Mouse (Mus musculus): ENCODE results near the gene Vti1a. TPM values are rescaled to one million over a fixed set of nuclear protein-coding genes. Genes with fewer than 3 reads are reported as not detected.

Vti1a gene
- polyA plus RNA-seq, 1 experiment from 2014 or later: 27.8 TPM

- Histone ChIP-seq H3K9ac (no peak overlapping the region), H3K4me1 (no peaks in the 10 kb centered on the region; the same call in 1 of the 2 replicates), H3K36me3 (no peaks in the 10 kb centered on the region), H3K9me3 (no peaks in the 10 kb centered on the region), H3K4me2 (no peak overlapping the region), H3K4me3 (no peak overlapping the region), H3K27me3 (no peaks in the 10 kb centered on the region), H3K27ac (no peak overlapping the region)
- WGBS: 85% methylated on average over 18 of the region's 18 CpGs
- ATAC-seq (ENCODE audit: borderline replicate concordance, extremely low read depth, low FRiP score, low TSS enrichment): no peak
Measured at GRCm38 (mm10) chr19:55422311-55423064, 106.4 kb downstream of the Vti1a start.

GRCm38 (mm10) chr19:55423065-55423716 is 107.1 kb downstream of the Vti1a start:
- Histone ChIP-seq H3K9me3 (no peaks in the 10 kb centered on the region), H3K4me1 (no peaks in the 10 kb centered on the region; the same call in 1 of the 2 replicates), H3K36me3 (no peaks in the 10 kb centered on the region), H3K4me2 (no peak overlapping the region), H3K9ac (no peak overlapping the region), H3K27ac (no peak overlapping the region), H3K27me3 (no peaks in the 10 kb centered on the region), H3K4me3 (no peak overlapping the region)
- 92% methylated on average over 11 of the region's 11 CpGs for WGBS
- no peak for ATAC-seq (ENCODE audit: borderline replicate concordance, extremely low read depth, low FRiP score, low TSS enrichment)

- no peaks in the 10 kb centered on the region; the same call in 1 of the 2 replicates for H3K4me1 ChIP-seq
- ATAC-seq (ENCODE audit: borderline replicate concordance, extremely low read depth, low FRiP score, low TSS enrichment): 0 out of 2 replicates have a peak, but pooled peaks have one; percentile 23
- H3K36me3 ChIP-seq: no peaks in the 10 kb centered on the region
- H3K27me3 ChIP-seq: no peaks in the 10 kb centered on the region
- H3K4me3 ChIP-seq: no peak overlapping the region
- no peak overlapping the region for H3K27ac ChIP-seq
- WGBS: 46% methylated on average over 8 of the region's 8 CpGs
- no peaks in the 10 kb centered on the region for H3K9me3 ChIP-seq
- no peak overlapping the region for H3K4me2 ChIP-seq
- H3K9ac ChIP-seq: no peak overlapping the region
Measured at GRCm38 (mm10) chr19:55423952-55424351, 107.9 kb downstream of the Vti1a start.

- ATAC-seq (ENCODE audit: borderline replicate concordance, extremely low read depth, low FRiP score, low TSS enrichment): no peak
- Histone ChIP-seq H3K4me3 (no peak overlapping the region), H3K9me3 (no peaks in the 10 kb centered on the region), H3K4me1 (no peaks in the 10 kb centered on the region; the same call in 1 of the 2 replicates), H3K36me3 (no peaks in the 10 kb centered on the region), H3K27me3 (no peaks in the 10 kb centered on the region), H3K4me2 (no peak overlapping the region), H3K27ac (no peak overlapping the region), H3K9ac (no peak overlapping the region)
- WGBS: 80% methylated on average over 6 of the region's 6 CpGs
Measured at GRCm38 (mm10) chr19:55424507-55424906, 108.4 kb downstream of the Vti1a start.

- H3K27me3 ChIP-seq: no peaks in the 10 kb centered on the region
- H3K9me3 ChIP-seq: no peaks in the 10 kb centered on the region
- no peak for ATAC-seq (ENCODE audit: borderline replicate concordance, extremely low read depth, low FRiP score, low TSS enrichment)
- H3K4me3 ChIP-seq: no peak overlapping the region
- no peak overlapping the region for H3K27ac ChIP-seq
- 72% methylated on average over 3 of the region's 3 CpGs for WGBS
- H3K4me2 ChIP-seq: no peak overlapping the region
- H3K4me1 ChIP-seq: no peaks in the 10 kb centered on the region
- no peaks in the 10 kb centered on the region for H3K36me3 ChIP-seq
- H3K9ac ChIP-seq: no peak overlapping the region
Measured at GRCm38 (mm10) chr19:55440306-55440705, 124.2 kb downstream of the Vti1a start.

- Histone ChIP-seq H3K4me1 (no peaks in the 10 kb centered on the region), H3K36me3 (no peaks in the 10 kb centered on the region), H3K27me3 (no peaks in the 10 kb centered on the region), H3K4me2 (no peak overlapping the region), H3K27ac (no peak overlapping the region), H3K9me3 (no peaks in the 10 kb centered on the region), H3K4me3 (no peak overlapping the region), H3K9ac (no peak overlapping the region)
- no peak for ATAC-seq (ENCODE audit: borderline replicate concordance, extremely low read depth, low FRiP score, low TSS enrichment)
- 82% methylated on average over 8 of the region's 8 CpGs for WGBS
Measured at GRCm38 (mm10) chr19:55443618-55444017, 127.5 kb downstream of the Vti1a start.

GRCm38 (mm10) chr19:55449084-55449483 is 133.0 kb downstream of the Vti1a start:
- H3K9ac ChIP-seq: no peak overlapping the region
- 59% methylated on average over 13 of the region's 13 CpGs for WGBS
- H3K4me1 ChIP-seq: no peaks in the 10 kb centered on the region
- H3K27ac ChIP-seq: no peak overlapping the region
- H3K4me3 ChIP-seq: no peak overlapping the region
- no peaks in the 10 kb centered on the region for H3K9me3 ChIP-seq
- no peaks in the 10 kb centered on the region for H3K36me3 ChIP-seq
- H3K27me3 ChIP-seq: no peaks in the 10 kb centered on the region
- no peak for ATAC-seq (ENCODE audit: borderline replicate concordance, extremely low read depth, low FRiP score, low TSS enrichment)
- H3K4me2 ChIP-seq: no peak overlapping the region

- WGBS: 57% methylated on average over 6 of the region's 6 CpGs
- Histone ChIP-seq H3K27ac (no peak overlapping the region), H3K27me3 (no peaks in the 10 kb centered on the region), H3K4me3 (no peak overlapping the region), H3K9ac (no peak overlapping the region), H3K9me3 (no peaks in the 10 kb centered on the region), H3K4me1 (no peaks in the 10 kb centered on the region), H3K4me2 (no peak overlapping the region), H3K36me3 (no peaks in the 10 kb centered on the region)
- no peak for ATAC-seq (ENCODE audit: borderline replicate concordance, extremely low read depth, low FRiP score, low TSS enrichment)
Measured at GRCm38 (mm10) chr19:55449506-55449905, 133.4 kb downstream of the Vti1a start.

- 40% methylated on average over 21 of the region's 21 CpGs for WGBS
Measured at GRCm38 (mm10) chr19:55456325-55457091, 140.4 kb downstream of the Vti1a start.

GRCm38 (mm10) chr19:55461963-55462362 is 145.9 kb downstream of the Vti1a start:
- Histone ChIP-seq H3K27ac (no peak overlapping the region), H3K9ac (no peak overlapping the region), H3K4me3 (no peak overlapping the region), H3K9me3 (no peaks in the 10 kb centered on the region), H3K4me1 (no peaks in the 10 kb centered on the region), H3K27me3 (no peaks in the 10 kb centered on the region), H3K36me3 (no peaks in the 10 kb centered on the region), H3K4me2 (no peak overlapping the region)
- 88% methylated on average over 12 of the region's 12 CpGs for WGBS
- no peak for ATAC-seq (ENCODE audit: borderline replicate concordance, extremely low read depth, low FRiP score, low TSS enrichment)

More at GRCm38 (mm10) chr19:55456325-55457091, 140.4 kb downstream of the Vti1a start:
- Histone ChIP-seq H3K4me1 (peaks cover 9% of the 10 kb centered on the region), H3K4me3 (no peak overlapping the region), H3K27me3 (no peaks in the 10 kb centered on the region), H3K27ac (no peak overlapping the region), H3K36me3 (no peaks in the 10 kb centered on the region), H3K4me2 (peak overlapping the region; percentile 20), H3K9ac (no peak overlapping the region), H3K9me3 (no peaks in the 10 kb centered on the region)
- ATAC-seq (ENCODE audit: borderline replicate concordance, extremely low read depth, low FRiP score, low TSS enrichment): no peak

- Histone ChIP-seq H3K27me3 (no peaks in the 10 kb centered on the region), H3K9me3 (no peaks in the 10 kb centered on the region), H3K36me3 (no peaks in the 10 kb centered on the region), H3K4me3 (no peak overlapping the region), H3K27ac (no peak overlapping the region), H3K4me1 (no peaks in the 10 kb centered on the region), H3K4me2 (no peak overlapping the region), H3K9ac (no peak overlapping the region)
- 70% methylated on average over 4 of the region's 4 CpGs for WGBS
- no peak for ATAC-seq (ENCODE audit: borderline replicate concordance, extremely low read depth, low FRiP score, low TSS enrichment)
Measured at GRCm38 (mm10) chr19:55463670-55464069, 147.6 kb downstream of the Vti1a start.
